Mouse (Mus musculus): ENCODE results near the gene Tubgcp6.

- TF ChIP-seq CTCF (IDR thresholded peaks at IDR 0.05; ENCODE audit: low read depth) (no peak), EP300 (IDR thresholded peaks at IDR 0.05; ENCODE audit: low read depth) (no peak)
Measured at GRCm38 (mm10) chr15:89125351-89125750, 2.4 kb upstream of the Tubgcp6 start.
